Mouse (Mus musculus) ES-E14 (cell line): ENCODE data around the gene Gm10799. TPM values are rescaled to one million over a fixed set of nuclear protein-coding genes. Genes with fewer than 3 reads are reported as not detected.
A peak's percentile ranks its signal among the peaks of the same experiment; 100 is the strongest.

Source experiments
- DNase-seq: peaks from one replicate; pipeline ENCODE4 v3.0.0-alpha.2; 2013; ENCODE audit warnings: low read depth, low spot score
- H3K27ac ChIP-seq: 2 replicates; pipeline ENCODE4 v1.5.1; 2012; ENCODE audit warnings: low read depth, mild to moderate bottlenecking, low read length, moderate library complexity, mixed read lengths; ENCODE audit not compliant: poor library complexity, insufficient read depth, severe bottlenecking
- H3K36me3 ChIP-seq: 2 replicates; pipeline ENCODE4 v1.6.1; 2012; ENCODE audit warnings: mild to moderate bottlenecking, low read length, moderate library complexity, mixed read lengths; ENCODE audit not compliant: control insufficient read depth, poor library complexity, insufficient read depth, severe bottlenecking
- H3K4me1 ChIP-seq, 2 experiments: fragments of 150-350 bp in 1 of 2; sonication (generic) in 1 of 2; 2 replicates each; pipeline ENCODE4 v1.6.1; 2012; ENCODE audit warnings: low read length in 2 of 2, mild to moderate bottlenecking in 1 of 2, mixed read lengths in 1 of 2; ENCODE audit not compliant: control insufficient read depth in 2 of 2, insufficient read depth in 2 of 2, poor library complexity in 1 of 2
- H3K4me3 ChIP-seq, 2 experiments: fragments of 150-350 bp in 1 of 2; sonication (generic) in 1 of 2; 2 replicates each; pipeline ENCODE4 v1.5.1; 2012; ENCODE audit warnings: low read length in 2 of 2, low read depth in 1 of 2, mild to moderate bottlenecking in 1 of 2, mixed read lengths in 1 of 2; ENCODE audit not compliant: insufficient read depth in 1 of 2, poor library complexity in 1 of 2, severe bottlenecking in 1 of 2
- H3K9ac ChIP-seq: 2 replicates; pipeline ENCODE4 v1.6.1; 2012; ENCODE audit warnings: low read depth, mild to moderate bottlenecking, low read length, mixed read lengths; ENCODE audit not compliant: poor library complexity, insufficient read depth, severe bottlenecking
- H3K9me3 ChIP-seq: fragments of 150-350 bp; sonication (generic); 2 replicates; pipeline ENCODE4 v1.6.1; 2012; ENCODE audit warnings: low read depth, mild to moderate bottlenecking, low read length; ENCODE audit not compliant: control insufficient read depth, insufficient read depth
- CHD2 ChIP-seq: IDR thresholded peaks from 2 replicates; pipeline ENCODE4 v1.6.1; 2014; ENCODE audit warnings: mild to moderate bottlenecking, low read depth, low read length, inconsistent platforms
- HCFC1 ChIP-seq: IDR thresholded peaks from 2 replicates; pipeline ENCODE4 v1.6.1; 2012; ENCODE audit warnings: low read length, inconsistent platforms, borderline replicate concordance; ENCODE audit not compliant: insufficient read depth
- MAFK ChIP-seq: IDR thresholded peaks from 2 replicates; pipeline ENCODE4 v1.6.1; 2014; ENCODE audit warnings: mild to moderate bottlenecking, low read depth, low read length, inconsistent platforms; ENCODE audit not compliant: insufficient read depth
- ZC3H11A ChIP-seq: IDR thresholded peaks from 2 replicates; pipeline ENCODE4 v1.6.1; 2012; ENCODE audit warnings: low read depth, mild to moderate bottlenecking, inconsistent platforms, low read length, borderline replicate concordance
- ZNF384 ChIP-seq: IDR thresholded peaks from 2 replicates; pipeline ENCODE4 v1.6.1; 2012; ENCODE audit warnings: low read depth, low read length, inconsistent platforms
- in situ Hi-C, 2 experiments: fragments of 600-800 bp; cut with MboI; formaldehyde crosslinking; loops; one replicate each; pipeline ENCODE4 v1.15.1; 2025; ENCODE audit warnings: low sequenced_read_pairs in 2 of 2, inconsistent platforms in 1 of 2; ENCODE audit not compliant: unreplicated experiment in 2 of 2
- total RNA-seq: library from RNA; depleted of rRNA; stranded (reverse); fragments of 300-350 nt; gene quantifications from 2 replicates; pipeline ENCODE4 v1.2.3, GENCODE M21; 2012

Gene Gm10799
- total RNA-seq, 1 experiment, result not detected

GRCm38 (mm10) chr2:104036316-104036715 lies 32.0 kb downstream of the Gm10799 start:
- peaks cover 2 to 3% of the 10 kb centered on the region in 2 experiments; a peak in 2 of 4 replicates for H3K4me1 ChIP-seq
- no peak for TF ChIP-seq HCFC1
- no peak for TF ChIP-seq MAFK
- TF ChIP-seq ZNF384, result no peak
- no peak for TF ChIP-seq ZC3H11A
- no peak for TF ChIP-seq CHD2
- H3K27ac ChIP-seq, result no peak overlapping the region
- DNase-seq, result no peak
- H3K36me3 ChIP-seq, result peaks cover 5% of the 10 kb centered on the region; the same call in 1 of the 2 replicates
- no peak overlapping the region for H3K9ac ChIP-seq
- H3K9me3 ChIP-seq, result no peaks in the 10 kb centered on the region
- in situ Hi-C loops, result no loop called here
- no peak overlapping the region for H3K4me3 ChIP-seq

DNA sequence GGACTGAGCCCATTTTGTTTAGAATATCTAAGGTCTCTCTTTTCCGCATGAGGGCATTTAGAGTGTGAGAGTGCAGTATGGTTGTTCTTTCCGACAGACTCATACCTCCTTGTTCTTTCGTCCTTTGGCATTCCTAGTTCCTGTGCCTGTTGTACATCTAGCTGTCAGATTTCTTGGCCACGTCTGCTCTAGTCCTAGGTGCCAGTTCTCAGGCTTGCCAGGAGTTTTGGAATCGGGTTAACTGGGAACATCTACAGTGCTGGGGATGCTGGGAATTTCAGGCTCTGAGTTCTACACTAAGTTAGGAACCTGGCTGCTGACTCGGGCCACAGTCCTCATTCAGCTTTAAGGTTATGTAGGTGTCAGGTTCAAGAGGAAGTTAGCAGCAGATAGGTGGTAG lies 32.8 kb downstream of the Gm10799 start:
- Histone ChIP-seq H3K27ac (no peak overlapping the region), H3K36me3 (peaks cover 5% of the 10 kb centered on the region; the same call in 1 of the 2 replicates), H3K9me3 (no peaks in the 10 kb centered on the region), H3K4me3 (no peak overlapping the region), H3K4me1 (peaks cover 1 to 2% of the 10 kb centered on the region in 2 experiments; a peak in 2 of 4 replicates), H3K9ac (no peak overlapping the region)
- TF ChIP-seq CHD2 (no peak), ZNF384 (no peak), ZC3H11A (no peak), HCFC1 (no peak), MAFK (no peak)
- in situ Hi-C loops, result no loop called here
- no peak for DNase-seq

GRCm38 (mm10) chr2:104034832-104035472 lies 33.4 kb downstream of the Gm10799 start:
- no peaks in the 10 kb centered on the region for H3K4me1 ChIP-seq
- in situ Hi-C loops, result no loop called here
- no peak overlapping the region for H3K9ac ChIP-seq
- H3K36me3 ChIP-seq, result peaks cover 5% of the 10 kb centered on the region; the same call in 1 of the 2 replicates
- no peak overlapping the region for H3K4me3 ChIP-seq
- no peaks in the 10 kb centered on the region for H3K9me3 ChIP-seq
- DNase-seq, result peak; percentile 71
- no peak overlapping the region for H3K27ac ChIP-seq
- TF ChIP-seq ZC3H11A, result peak; percentile 76; the same call in 1 of the 2 replicates
- no peak for TF ChIP-seq CHD2
- no peak for TF ChIP-seq MAFK
- TF ChIP-seq ZNF384, result no peak
- TF ChIP-seq HCFC1, result no peak

GRCm38 (mm10) chr2:104032056-104032455 lies 36.3 kb downstream of the Gm10799 start:
- in situ Hi-C loops, result no loop called here
- TF ChIP-seq ZC3H11A, result no peak
- no peak for TF ChIP-seq MAFK

More at GRCm38 (mm10) chr2:104032056-104032455, 36.3 kb downstream of the Gm10799 start:
- Histone ChIP-seq H3K36me3 (peaks cover 4% of the 10 kb centered on the region; the same call in 1 of the 2 replicates), H3K4me1 (peaks cover 0 to 2% of the 10 kb centered on the region in 2 experiments; a peak in 1 of 4 replicates), H3K4me3 (no peak overlapping the region), H3K9ac (no peak overlapping the region), H3K27ac (no peak overlapping the region), H3K9me3 (no peaks in the 10 kb centered on the region)
- DNase-seq, result no peak
